Mouse (Mus musculus) heart, embryonic 10.5 days (tissue): ENCODE data around the gene Gm9887. TPM values are rescaled to one million over a fixed set of nuclear protein-coding genes. Genes with fewer than 3 reads are reported as not detected.
"Not testable (repeated sequence)": the region's sequence is repeated elsewhere in the genome, so short reads cannot be mapped to it uniquely, and the experiment has no call there.

Experiments
- DNase-seq: peaks from one replicate; pipeline ENCODE4 v3.0.0-alpha.2; 2017; ENCODE audit warnings: low spot score
- H3K27ac ChIP-seq: fragments of 300-500 bp; sonication (generic); 2 replicates; pipeline ENCODE4 v1.5.1; 2016; ENCODE audit warnings: mild to moderate bottlenecking
- H3K27me3 ChIP-seq: fragments of 300-500 bp; sonication (generic); 2 replicates; pipeline ENCODE4 v1.6.1; 2016; ENCODE audit warnings: mild to moderate bottlenecking; ENCODE audit not compliant: poor library complexity, insufficient read depth, severe bottlenecking
- H3K36me3 ChIP-seq: fragments of 300-500 bp; sonication (generic); 2 replicates; pipeline ENCODE4 v1.6.1; 2016; ENCODE audit warnings: mild to moderate bottlenecking, moderate library complexity
- H3K4me1 ChIP-seq: fragments of 300-500 bp; sonication (generic); 2 replicates; pipeline ENCODE4 v1.6.1; 2016; ENCODE audit warnings: mild to moderate bottlenecking
- H3K4me3 ChIP-seq: fragments of 300-500 bp; sonication (generic); 2 replicates; pipeline ENCODE4 v1.5.1; 2016; ENCODE audit warnings: mild to moderate bottlenecking, moderate library complexity
- H3K9me3 ChIP-seq: fragments of 300-500 bp; sonication (generic); 2 replicates; pipeline ENCODE4 v1.6.1; 2016; ENCODE audit warnings: mild to moderate bottlenecking, moderate library complexity
- WGBS: fragments of 180-500 bp; shearing (Covaris S2); methylation state at CpG from one replicate; pipeline ENCODE4 v1.1.7; 2016; 5-methylcytosine and 5-hydroxymethylcytosine counted together
- polyA plus RNA-seq: library from polyadenylated mRNA; unstranded; fragments of >200 nt; fragmentation: Nextera tagmentation; extraction: Ambion mirVana; gene quantifications from 2 replicates; pipeline ENCODE4 v1.2.1, GENCODE M21; 2016

Gene Gm9887
- polyA plus RNA-seq, 1 experiment from 2014 or later: 1.8 TPM

DNA sequence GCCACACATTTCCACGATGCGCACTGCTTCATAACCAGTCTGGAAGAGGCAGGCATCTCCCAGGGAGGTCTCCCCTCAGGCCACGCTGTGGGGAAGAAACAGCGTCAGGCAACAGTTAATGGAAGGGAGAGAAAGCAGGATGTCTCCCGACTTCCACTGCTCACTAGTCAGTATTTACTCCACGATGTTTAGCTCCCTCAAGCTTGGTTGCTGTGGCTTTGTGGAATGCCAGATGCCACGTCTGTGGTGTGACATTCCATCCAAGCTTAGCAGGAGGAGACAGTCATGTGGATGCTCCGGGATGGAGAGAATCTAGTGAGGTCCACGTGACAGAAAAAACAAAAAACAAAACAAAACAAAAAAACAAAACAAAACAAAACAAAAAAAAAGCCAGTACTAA lies 29.8 kb upstream of the Gm9887 start:
- no peak for DNase-seq
- Histone ChIP-seq H3K4me3 (no peak overlapping the region), H3K4me1 (no peaks in the 10 kb centered on the region), H3K27me3 (no peaks in the 10 kb centered on the region), H3K9me3 (no peaks in the 10 kb centered on the region), H3K36me3 (no peaks in the 10 kb centered on the region), H3K27ac (no peak overlapping the region)
- WGBS: 54% methylated on average over 9 of the region's 9 CpGs

DNA sequence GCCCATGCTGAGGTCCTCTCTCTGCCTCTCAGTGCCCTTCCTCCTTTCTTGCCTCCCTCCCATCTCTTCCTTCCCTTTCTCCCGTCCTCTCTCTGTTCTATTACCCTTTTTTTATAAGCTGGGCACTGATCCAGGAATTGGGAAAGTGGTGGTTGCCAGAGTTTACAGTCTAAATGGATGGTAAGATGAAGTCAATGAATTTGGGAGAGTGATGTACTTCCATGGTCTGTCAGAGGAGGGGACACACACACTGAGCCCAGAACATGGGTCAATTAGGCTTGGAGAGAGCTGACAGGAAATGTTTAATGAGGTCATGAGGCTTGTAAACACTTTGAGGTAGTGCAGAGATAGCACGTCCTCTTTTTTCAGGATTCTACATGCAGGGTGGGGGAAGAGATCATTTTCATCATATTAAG lies 28.6 kb upstream of the Gm9887 start:
- H3K9me3 ChIP-seq: no peaks in the 10 kb centered on the region
- no peak for DNase-seq
- no peaks in the 10 kb centered on the region for H3K27me3 ChIP-seq
- H3K4me3 ChIP-seq: no peak overlapping the region
- H3K4me1 ChIP-seq: no peaks in the 10 kb centered on the region
- no peaks in the 10 kb centered on the region for H3K36me3 ChIP-seq
- 49% methylated on average over 2 of the region's 2 CpGs for WGBS
- no peak overlapping the region for H3K27ac ChIP-seq

DNA sequence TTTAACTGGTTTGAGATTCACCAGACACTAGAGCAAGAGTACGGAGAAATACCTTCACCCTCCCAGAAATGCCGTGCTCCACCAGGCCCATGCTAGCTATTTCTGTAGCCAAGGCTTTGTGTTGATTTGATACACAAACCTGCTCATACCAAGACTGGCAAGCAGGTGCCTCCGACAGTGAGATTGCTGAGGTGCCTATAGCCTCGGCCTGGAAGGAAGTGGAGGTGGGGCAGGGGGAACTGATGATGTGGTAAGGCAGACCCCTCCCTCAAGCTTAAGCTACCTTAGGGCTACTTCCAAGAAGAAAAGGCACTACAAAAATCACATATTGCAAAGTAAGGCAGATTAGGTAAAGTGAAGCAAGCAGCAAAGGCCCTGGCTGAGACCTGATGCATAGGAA lies 28.1 kb upstream of the Gm9887 start:
- no peaks in the 10 kb centered on the region for H3K4me1 ChIP-seq
- no peaks in the 10 kb centered on the region for H3K9me3 ChIP-seq
- no peaks in the 10 kb centered on the region for H3K36me3 ChIP-seq
- no peak for DNase-seq
- WGBS: 68% methylated on average over 4 of the region's 4 CpGs
- H3K4me3 ChIP-seq: no peak overlapping the region
- no peaks in the 10 kb centered on the region for H3K27me3 ChIP-seq
- H3K27ac ChIP-seq: no peak overlapping the region

DNA sequence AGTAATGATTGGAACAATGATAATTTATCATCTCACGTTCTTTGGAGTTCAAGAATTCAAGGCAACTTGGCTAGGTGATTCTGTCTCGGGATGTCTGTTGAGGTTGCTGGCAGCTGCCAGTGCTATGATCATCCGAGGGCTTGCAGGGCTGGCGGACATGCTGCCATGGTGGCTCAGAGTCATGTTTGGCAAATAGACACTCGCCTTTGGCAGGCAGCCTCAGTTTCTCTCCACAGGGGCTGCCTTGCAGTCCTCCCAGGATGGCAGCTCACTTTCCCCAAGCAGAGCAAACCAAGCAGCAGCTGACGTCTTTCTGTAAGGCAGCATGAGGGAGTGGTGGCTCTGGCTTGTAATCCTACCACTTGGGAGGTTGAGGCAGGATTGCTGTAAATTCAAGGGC lies 22.2 kb upstream of the Gm9887 start:
- H3K27me3 ChIP-seq: no peaks in the 10 kb centered on the region
- H3K36me3 ChIP-seq: no peaks in the 10 kb centered on the region
- H3K9me3 ChIP-seq: no peaks in the 10 kb centered on the region
- 80% methylated on average over 6 of the region's 6 CpGs for WGBS
- DNase-seq: no peak
- no peak overlapping the region for H3K27ac ChIP-seq
- no peak overlapping the region for H3K4me3 ChIP-seq
- peaks cover 9% of the 10 kb centered on the region for H3K4me1 ChIP-seq

DNA sequence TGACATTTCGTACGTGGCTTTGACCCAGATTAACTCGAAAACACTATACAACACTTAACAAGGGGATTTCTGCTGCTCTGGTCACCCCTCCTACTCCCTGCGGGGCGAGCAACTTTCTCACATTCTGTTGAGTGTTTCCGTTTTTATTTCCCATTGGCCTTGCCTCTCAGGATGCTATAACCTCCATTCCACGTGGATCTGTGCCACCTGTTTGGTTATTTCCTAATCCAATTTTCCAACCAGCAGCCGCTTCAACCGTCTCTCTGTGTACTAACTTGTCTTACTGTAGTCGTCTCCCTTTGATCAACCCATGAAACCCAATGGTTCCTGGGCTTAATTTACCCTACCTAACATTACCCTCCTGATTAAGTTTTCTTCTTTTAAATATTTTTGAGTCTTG lies 20.8 kb upstream of the Gm9887 start:
- H3K4me3 ChIP-seq: no peak overlapping the region
- H3K9me3 ChIP-seq: no peaks in the 10 kb centered on the region
- peaks cover 9% of the 10 kb centered on the region for H3K4me1 ChIP-seq
- WGBS: 80% methylated on average over 10 of the region's 10 CpGs
- no peaks in the 10 kb centered on the region for H3K36me3 ChIP-seq
- no peak for DNase-seq
- no peak overlapping the region for H3K27ac ChIP-seq
- H3K27me3 ChIP-seq: no peaks in the 10 kb centered on the region

DNA sequence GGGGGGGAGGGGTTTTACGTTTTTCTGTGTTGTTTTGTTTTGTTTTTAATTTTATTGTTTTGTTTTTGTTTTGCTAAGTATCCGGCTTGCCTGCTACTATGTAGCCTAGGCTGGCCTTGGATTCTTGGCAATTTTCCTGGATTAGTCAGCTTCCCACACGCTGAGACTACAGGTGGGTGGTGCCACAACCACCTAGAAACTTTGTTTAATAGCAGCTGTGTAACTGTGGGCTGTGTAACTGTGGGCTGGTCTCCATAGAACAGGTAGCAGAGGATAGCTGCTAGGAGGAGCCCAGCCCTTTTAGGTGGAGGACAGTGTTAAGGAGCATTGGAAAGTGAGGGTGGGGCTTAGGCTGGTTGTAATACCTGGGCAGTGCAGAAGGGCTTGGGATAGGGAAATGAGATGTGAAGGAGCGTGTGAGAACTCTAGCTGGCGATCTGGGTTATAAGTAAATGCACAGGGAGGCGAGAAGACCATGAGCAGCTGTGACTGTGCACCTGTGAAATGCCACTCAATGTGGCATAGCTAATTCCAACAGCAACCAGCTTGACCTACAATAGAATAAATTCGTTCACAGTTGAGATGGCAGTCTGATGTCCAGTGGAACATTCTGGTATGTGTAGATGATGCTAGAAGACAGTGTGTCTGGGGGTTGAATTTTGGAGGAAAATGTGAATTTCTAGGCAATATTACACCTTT lies 17.9 kb upstream of the Gm9887 start:
- H3K9me3 ChIP-seq: no peaks in the 10 kb centered on the region
- no peak overlapping the region for H3K27ac ChIP-seq
- 72% methylated on average over 7 of the region's 7 CpGs for WGBS
- H3K36me3 ChIP-seq: no peaks in the 10 kb centered on the region
- no peaks in the 10 kb centered on the region for H3K27me3 ChIP-seq
- peaks cover 9% of the 10 kb centered on the region for H3K4me1 ChIP-seq
- no peak for DNase-seq
- no peak overlapping the region for H3K4me3 ChIP-seq

DNA sequence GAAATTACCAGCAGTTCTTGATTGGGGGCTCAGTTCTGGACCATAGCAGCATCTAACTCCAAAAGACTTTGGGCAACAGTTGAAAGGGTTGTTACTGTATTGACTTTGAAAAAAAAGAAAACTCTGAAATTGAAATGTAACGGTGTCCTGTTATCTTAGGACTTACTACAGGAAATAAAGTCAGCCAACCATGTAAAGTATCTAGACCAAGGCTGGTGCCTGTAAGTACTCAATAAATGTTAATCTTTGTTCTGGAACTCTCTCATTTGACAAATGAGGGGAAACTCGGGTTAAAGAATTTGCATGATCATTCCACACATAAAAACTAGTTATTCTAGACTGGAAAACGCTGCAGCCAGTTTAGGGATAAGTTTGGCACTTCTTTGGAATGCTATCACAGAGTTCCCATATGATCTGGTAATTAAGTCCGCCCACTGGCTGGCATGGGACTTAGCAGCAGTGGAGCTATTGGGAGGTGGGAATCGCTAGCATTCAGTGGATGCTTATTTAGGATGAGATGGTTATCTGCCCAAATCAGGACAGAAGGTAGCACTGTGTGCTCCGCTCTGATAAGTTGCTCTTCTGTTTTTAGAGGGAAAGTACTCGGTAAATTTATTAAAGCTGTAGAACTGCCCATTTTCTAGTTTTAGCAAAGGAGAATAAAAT lies 17.1 kb upstream of the Gm9887 start:
- peaks cover 9% of the 10 kb centered on the region for H3K4me1 ChIP-seq
- no peaks in the 10 kb centered on the region for H3K27me3 ChIP-seq
- H3K27ac ChIP-seq: no peak overlapping the region
- H3K9me3 ChIP-seq: no peaks in the 10 kb centered on the region
- H3K36me3 ChIP-seq: no peaks in the 10 kb centered on the region
- WGBS: 65% methylated on average over 7 of the region's 7 CpGs
- no peak overlapping the region for H3K4me3 ChIP-seq
- DNase-seq: no peak

DNA sequence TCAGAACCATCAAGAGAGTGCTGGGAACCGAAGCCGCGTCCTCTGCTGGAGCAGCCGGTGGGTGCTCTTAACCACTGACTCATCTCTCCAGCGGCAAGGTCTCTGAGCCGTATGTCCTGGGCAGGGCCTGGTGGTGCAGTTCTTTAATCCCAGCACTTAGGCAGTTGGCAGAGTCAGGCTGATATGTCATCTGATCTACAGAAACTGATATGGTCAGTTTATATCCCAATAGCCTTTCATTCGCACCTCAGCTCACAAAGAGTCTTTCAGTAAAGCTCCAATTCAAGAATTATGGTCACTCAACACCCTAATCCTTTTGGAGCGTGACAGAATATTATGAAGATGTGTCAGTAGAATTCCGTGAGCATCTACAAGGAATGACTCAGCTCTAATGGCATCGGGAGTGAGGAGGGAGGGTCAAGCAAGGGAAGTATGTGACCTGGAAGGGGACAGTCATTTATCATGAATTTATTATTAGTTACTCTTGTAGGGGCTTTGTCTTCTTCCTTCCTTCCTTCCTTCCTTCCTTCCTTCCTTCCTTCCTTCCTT lies 16.1 kb upstream of the Gm9887 start:
- Histone ChIP-seq H3K4me3 (no peak overlapping the region), H3K27me3 (no peaks in the 10 kb centered on the region), H3K27ac (no peak overlapping the region), H3K4me1 (peaks cover 9% of the 10 kb centered on the region), H3K9me3 (no peaks in the 10 kb centered on the region), H3K36me3 (no peaks in the 10 kb centered on the region)
- no peak for DNase-seq
- WGBS: 90% methylated on average over 10 of the region's 10 CpGs

DNA sequence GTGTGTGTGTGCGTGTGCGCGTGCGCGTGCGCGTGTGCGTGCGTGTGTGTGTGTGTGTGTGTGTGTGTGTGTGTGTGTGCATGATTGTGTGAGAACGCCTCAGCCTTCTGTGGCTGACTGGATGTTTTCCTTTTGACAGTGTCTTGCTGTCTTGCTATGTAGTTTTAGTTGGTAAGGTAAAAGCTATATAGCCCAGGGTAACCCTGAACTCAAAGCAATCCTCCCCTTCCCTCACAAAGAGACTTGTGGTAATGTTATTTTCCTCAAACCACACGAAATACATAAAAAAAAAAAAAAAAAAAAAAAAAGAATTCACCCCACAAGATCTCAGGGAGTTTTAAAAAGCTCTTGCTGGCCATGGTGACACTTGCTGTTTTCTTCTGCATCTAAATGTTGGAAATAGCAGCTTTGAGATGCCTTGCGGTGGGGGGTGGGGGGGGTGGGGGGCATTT lies 14.0 kb upstream of the Gm9887 start:
- not testable (repeated sequence) for H3K27me3 ChIP-seq, H3K4me3 ChIP-seq, H3K36me3 ChIP-seq, H3K27ac ChIP-seq, DNase-seq, H3K4me1 ChIP-seq, H3K9me3 ChIP-seq
- 61% methylated on average over 11 of the region's 12 CpGs for WGBS

DNA sequence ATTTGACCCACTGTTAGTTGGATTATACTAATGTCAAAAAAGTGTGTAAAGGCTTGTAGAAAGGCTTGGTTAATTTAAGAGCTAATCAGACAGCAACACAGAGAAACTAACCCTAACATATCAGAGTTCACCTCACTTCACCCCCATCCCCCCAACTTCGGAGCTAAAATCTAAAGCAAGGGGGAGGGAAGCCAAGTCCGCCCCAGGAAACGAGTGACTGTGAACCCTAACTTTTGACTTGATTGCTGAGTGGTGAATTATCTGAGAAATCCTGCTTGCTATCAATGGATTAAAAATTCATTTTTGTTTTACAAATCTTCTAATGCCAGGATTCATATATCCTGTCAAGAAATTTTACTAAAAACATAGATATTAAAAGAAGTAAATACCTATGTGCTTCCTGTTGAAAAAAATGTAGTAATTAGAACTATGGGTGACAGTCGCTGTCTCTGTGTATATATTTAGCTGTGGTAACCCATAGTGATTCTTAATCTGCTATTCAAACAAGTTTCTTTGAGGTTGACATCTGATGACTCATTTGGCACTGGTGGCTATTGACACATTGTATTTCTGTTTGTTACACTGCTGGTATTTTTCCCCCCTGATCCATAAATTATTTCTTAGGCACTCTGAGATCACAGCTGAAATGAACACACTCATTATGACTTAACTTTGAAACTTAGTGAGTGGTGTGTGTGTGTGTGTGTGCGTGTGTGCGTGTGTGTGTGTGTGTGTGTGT lies 13.5 kb upstream of the Gm9887 start:
- H3K36me3 ChIP-seq: no peaks in the 10 kb centered on the region
- no peak overlapping the region for H3K4me3 ChIP-seq
- H3K27ac ChIP-seq: no peak overlapping the region
- H3K9me3 ChIP-seq: no peaks in the 10 kb centered on the region
- WGBS: 73% methylated on average over 6 of the region's 6 CpGs
- H3K4me1 ChIP-seq: peaks cover 8% of the 10 kb centered on the region
- H3K27me3 ChIP-seq: no peaks in the 10 kb centered on the region
- DNase-seq: no peak

DNA sequence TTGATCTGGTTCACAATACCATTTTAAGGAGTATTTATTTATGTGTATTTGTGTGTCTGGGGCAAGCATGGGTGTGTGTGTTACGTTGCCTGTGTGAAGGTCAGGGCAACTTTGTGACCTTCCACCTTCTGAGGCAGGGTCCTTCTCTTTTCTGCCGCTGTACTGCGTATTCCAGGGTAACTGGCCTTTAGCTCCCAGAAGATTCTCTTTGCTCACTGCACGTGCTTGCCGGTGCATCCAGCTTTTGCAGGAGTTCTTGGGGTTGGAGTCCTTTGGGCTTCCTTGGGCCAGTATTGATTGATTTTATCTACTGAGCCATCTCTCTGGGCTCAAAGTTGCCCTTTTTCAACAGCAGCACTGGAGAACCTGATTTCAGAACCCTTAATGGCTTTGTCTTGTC lies 12.3 kb upstream of the Gm9887 start:
- H3K27ac ChIP-seq: no peak overlapping the region
- no peaks in the 10 kb centered on the region for H3K9me3 ChIP-seq
- 87% methylated on average over 5 of the region's 5 CpGs for WGBS
- DNase-seq: no peak
- peaks cover 8% of the 10 kb centered on the region for H3K4me1 ChIP-seq
- no peaks in the 10 kb centered on the region for H3K27me3 ChIP-seq
- 0 out of 2 replicates have a peak, but pooled peaks cover 3% of the 10 kb centered on the region for H3K36me3 ChIP-seq
- H3K4me3 ChIP-seq: no peak overlapping the region

DNA sequence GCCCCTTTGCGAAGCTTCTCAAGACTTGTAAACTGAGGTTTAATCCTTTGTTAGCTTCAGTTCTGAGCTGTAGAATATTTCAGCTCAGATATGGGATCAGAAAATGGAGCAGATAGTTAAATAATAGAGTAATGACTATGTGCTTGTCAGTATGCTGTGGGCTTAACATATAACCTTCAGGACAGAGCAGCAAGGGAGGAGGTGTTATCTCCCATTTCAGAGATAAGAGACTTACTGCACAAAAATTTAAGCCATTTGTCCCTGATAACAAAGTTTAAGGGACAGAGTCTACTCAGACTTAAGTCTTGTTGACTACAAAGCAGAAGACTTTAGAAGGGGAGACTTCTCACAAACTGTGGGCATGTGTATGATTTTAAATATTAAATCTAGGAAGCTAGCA lies 10.6 kb upstream of the Gm9887 start:
- no peaks in the 10 kb centered on the region for H3K9me3 ChIP-seq
- H3K27me3 ChIP-seq: no peaks in the 10 kb centered on the region
- H3K36me3 ChIP-seq: 0 out of 2 replicates have a peak, but pooled peaks cover 3% of the 10 kb centered on the region
- peaks cover 14% of the 10 kb centered on the region for H3K4me1 ChIP-seq
- no peak overlapping the region for H3K4me3 ChIP-seq
- H3K27ac ChIP-seq: peak overlapping the region; percentile 22; the same call in 1 of the 2 replicates
- WGBS: 77% methylated on average over 1 of the region's 1 CpGs
- DNase-seq: no peak
